Mouse (Mus musculus) liver, adult 2 months (tissue): ENCODE measurements around the gene 2010003K11Rik.

Experiments
- CTCF ChIP-seq: fragments of 200-500 bp; IDR thresholded peaks from 2 replicates; pipeline ENCODE4 v1.5.1; 2011; ENCODE audit warnings: low read depth, low read length, control low read depth
- POLR2A ChIP-seq: fragments of 200-500 bp; IDR thresholded peaks from 2 replicates; pipeline ENCODE4 v1.6.1; 2011; ENCODE audit warnings: low read length, control low read depth; ENCODE audit not compliant: insufficient read depth; ENCODE audit errors: extremely low read depth

DNA sequence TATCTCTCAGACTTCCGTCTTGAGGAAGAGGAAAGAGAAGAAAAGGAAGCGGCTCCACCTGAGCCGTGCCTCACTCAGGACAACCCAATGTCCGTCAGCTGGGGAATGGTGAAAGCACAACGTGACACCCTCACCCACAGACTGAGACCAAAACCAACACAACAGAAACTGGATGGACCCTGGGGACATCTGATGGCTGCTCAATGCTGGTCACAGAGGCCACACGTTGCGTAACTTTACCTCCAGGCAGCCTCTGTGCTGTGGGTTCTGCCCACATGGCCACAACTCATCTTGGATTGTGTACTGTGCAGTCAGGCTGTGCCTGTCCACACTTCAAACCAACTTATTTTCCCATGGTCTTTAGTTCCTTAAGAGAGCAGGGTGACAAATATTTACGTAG lies 36.4 kb downstream of the 2010003K11Rik start:
- TF ChIP-seq CTCF (no peak), POLR2A (no peak)
